Mouse (Mus musculus) c-Kit-positive CD71-positive TER-119-negative erythroid progenitor cells, embryonic 14.5 days (primary cell): ENCODE measurements around the gene Sept9.

Experiments used
- DNase-seq: peaks from one replicate; pipeline ENCODE4 v3.0.0-alpha.2; 2013; ENCODE audit warnings: low read depth

The Sept9 gene

GRCm38 (mm10) chr11:117344339-117345021 is 145.0 kb downstream of the Sept9 start:
- no peak for DNase-seq

GRCm38 (mm10) chr11:117345022-117345765 is 145.7 kb downstream of the Sept9 start:
- no peak for DNase-seq

DNA sequence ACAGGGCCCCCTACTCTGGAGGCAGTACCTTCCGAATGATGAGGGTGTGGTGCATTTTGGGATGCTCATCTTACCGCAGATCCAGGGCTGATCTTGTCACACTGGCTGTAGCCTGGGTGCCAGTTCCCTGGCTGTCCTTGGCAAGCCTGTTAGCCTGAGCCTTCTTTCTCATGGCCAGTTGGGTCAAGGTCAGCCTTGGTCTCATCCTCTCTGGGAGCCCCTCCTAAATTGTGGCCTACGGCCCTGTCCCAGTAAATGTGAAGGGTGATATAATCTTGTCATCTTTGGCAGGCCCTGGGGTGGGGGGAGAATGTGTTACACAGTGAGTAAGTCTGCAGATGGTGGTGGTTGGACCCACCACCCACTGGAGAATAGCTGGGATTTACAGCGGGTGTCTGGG is 147.8 kb downstream of the Sept9 start:
- DNase-seq: no peak

DNA sequence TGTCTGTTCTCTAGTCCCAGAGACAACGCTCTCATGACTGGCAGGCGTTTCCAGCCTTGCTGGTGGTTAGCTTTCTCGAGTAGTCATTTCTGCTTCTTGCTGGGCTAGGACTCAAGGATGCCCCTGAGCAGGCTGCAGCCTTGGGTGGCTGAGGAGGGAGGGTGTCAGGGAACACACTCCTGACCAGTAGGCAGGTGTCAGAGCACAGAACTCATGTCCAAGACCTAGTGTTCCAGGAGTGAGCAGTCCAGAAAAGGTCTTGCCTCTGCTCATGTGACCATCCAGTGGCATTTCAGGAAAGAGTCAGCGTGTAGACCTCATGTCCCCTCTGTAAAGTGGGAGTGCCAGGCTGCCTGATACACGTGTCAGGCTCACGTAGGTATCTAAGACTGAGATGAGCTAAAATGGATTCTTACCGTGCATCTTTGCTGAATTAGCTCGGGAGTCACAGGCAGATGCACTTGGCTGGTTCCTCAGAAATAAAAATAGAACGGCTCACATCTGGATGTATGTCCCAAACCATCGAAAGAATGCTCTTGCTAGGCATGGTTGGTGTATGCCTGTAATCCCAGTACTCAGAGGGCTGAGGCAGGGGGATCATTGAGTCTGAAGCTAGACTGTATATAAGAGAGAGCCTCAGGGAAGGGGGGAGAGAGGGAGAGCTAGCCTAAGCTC is 149.1 kb downstream of the Sept9 start:
- no peak for DNase-seq

GRCm38 (mm10) chr11:117349429-117350363 is 150.2 kb downstream of the Sept9 start:
- DNase-seq: no peak

DNA sequence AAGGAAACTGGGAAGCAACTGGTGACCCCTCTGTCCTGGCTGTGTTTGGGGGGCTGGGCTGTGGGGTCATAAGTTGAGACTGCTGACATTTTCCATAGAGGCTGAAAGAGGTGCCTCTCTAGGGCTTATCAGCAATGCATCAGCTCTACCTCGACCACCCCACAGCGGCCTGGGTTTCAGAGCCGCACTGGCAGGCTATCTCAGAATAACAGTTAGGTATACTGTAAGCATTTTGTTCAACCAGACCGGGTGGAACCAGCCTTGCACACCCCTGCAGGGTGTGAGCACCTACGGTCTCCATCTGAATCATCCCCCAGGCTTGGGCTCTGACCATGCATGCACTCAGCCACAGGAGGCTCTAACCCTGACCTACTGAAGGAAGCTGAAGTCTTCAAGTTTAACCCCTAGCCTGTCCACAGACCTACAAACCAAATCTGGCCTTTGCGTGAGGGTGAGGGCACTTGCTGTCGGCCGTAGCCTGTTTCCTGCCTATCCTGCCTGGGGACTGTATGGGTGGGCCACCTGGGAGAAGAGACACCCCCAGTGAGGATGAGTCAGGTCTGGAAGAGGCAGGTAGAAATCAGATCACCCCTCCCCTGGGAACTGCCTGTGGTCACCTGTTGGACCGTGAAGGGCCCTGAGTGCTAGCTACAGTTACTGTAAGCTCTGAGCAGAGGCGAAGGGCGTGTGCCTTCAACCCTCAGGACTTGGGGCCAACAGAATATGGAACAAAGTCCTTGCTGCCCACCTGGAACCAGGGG is 151.2 kb downstream of the Sept9 start:
- no peak for DNase-seq

DNA sequence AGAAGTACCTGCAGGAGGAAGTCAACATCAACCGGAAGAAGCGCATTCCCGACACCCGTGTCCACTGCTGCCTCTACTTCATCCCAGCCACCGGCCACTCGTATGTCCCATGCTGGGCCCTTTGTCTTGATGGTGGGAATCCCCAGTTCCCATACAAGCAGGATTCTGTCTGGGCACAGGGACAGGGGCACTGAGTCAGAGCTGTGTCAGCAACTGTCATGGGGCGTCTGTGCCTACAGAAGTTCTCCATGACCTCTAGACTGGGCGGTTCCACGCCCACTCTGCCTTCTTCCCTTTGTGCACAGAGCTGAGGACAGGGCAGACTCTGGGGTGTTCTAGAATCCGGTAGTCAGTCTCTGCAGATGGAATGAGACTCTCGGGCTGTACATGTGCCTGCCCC is 153.7 kb downstream of the Sept9 start:
- DNase-seq: no peak

DNA sequence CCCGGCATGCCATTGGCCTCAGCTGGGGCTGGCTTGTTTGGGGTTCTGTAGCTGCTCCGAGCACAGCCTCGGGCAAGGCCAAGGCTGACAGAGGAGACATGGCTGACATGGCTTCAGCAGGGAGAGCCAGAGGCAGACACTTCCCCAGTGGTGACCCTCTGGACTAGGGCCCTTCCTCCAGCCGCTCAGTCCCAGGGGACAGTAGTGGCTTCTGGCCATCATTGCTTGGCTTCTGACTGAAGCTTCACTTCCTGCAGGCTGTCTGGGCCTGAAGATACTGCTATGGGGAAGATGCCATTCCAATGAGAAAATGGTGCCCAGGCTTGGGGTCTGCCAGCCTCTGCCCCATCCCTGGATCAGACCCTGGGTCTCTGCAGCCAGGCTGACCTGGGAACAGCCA is 154.6 kb downstream of the Sept9 start:
- DNase-seq: no peak

DNA sequence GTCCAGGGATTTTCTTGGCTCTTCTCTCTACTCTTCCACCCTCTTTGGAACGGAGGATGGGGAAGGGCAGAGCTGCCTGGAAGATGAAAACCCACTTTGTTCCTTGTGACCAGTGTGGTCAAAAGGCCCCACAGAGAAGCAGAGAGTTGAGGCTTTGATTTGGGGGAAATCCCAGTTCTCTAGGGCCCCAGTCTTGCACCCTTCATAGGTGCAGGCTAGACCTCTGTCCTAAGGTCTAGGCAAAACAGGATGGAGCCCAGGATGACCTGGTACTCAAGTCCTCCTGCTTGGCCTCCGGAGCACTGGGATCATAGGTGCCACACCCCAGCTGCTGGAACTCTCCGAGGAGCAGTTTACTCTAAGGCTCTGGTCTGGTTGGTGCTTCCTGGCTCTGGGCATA is 157.5 kb downstream of the Sept9 start:
- DNase-seq: no peak

DNA sequence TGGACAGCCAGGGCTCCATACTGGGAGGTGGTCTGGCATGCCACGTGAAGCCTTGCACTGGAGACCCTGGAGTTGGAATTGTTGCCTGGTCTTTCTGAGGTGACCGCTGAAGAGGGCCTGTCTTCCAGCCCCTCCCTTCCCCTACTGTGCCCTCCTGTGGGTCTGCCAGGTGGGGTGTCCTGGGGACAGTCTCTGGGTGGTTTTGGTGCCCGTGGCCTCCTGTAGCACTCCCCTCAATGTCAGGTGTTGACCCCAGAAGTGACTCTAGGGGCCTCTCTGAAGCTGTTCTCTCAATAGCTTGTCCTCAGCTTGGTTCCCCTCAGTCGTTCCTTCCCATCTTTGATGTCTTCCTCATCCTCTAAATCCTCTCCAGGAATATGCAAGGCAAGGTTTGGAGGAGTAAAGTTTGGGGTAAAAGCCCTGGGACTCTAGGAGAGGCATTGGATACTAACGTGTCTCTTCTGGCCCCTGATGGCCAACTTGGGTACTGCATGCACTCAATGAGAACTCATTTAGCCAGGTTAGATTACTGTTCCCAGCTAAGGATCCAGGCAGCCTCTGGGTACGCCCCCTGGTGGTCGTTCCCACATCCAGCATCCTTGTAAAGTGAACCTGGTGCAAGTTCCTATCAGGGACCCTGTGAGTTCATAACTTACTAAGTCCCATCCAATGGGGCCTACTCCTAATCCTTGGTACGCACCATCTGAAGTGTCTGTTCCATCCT is 158.6 kb downstream of the Sept9 start:
- peak; percentile 97 for DNase-seq

GRCm38 (mm10) chr11:117359161-117359560 is 159.7 kb downstream of the Sept9 start:
- DNase-seq: no peak

DNA sequence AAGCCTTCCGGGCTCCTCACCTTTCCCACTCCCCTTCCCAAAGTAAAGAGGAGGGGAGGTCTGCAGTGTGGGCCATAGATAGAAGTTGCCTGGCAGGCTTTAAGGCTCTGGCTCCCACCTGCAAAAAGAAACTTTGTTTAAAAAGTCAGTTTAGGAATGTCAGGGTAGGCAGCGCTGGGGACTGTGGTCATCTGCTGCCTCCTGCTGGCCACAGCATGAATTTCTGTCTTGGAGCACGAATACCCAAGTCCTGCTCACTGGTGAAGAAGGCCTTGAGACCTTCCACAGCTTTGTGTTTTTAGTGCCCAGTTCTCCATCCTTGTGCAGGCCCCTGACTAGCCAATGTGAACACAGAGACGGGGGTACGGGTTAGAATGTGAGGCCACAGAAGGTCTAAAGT is 160.4 kb downstream of the Sept9 start:
- DNase-seq: peak; percentile 49

GRCm38 (mm10) chr11:117360561-117360960 is 161.1 kb downstream of the Sept9 start:
- no peak for DNase-seq

GRCm38 (mm10) chr11:117362307-117362706 is 162.8 kb downstream of the Sept9 start:
- DNase-seq: no peak

DNA sequence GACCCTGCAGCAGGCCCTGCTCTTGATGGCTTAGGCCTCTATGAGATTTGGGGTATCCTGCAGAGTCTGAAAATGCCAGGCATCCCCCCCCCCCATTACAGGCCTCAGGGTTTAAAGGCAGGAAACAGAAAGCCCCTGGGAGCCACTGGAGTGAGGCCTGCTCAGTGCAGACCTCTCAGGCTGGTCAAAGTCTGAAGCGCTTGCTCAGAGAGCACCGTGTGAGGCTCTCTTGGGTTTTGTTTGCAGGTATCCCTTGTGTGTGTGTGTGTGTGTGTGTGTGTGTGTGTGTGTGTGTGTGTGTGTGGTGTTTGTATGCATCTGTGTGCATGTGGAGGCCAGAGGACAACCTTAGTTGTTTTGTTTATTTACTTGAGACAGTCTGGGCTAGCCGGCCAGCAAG is 164.5 kb downstream of the Sept9 start:
- DNase-seq: no peak

DNA sequence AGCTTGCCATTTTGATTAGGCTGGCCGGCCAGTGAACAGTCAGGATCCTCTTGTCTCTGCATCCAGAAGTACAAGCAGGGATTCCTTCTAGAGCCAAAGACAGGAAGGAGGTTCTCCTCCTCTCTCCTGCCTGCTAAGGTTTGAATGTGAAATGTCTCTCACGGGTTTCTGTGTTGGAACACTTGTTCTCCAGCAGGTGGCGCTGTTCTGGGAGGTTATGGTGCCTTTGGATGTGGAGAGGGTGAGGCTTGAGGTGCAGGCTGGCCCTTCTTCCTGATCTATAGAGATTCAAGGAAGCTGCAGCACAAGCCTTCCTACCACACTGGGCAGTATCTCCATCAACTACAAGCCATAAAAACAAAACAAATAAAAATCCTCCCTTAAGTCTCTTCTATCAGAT is 167.0 kb downstream of the Sept9 start:
- peak; percentile 31 for DNase-seq

GRCm38 (mm10) chr11:117366861-117367357 is 167.4 kb downstream of the Sept9 start:
- no peak for DNase-seq

- DNase-seq: no peak
Observed at GRCm38 (mm10) chr11:117367937-117368336, 168.5 kb downstream of the Sept9 start.

DNA sequence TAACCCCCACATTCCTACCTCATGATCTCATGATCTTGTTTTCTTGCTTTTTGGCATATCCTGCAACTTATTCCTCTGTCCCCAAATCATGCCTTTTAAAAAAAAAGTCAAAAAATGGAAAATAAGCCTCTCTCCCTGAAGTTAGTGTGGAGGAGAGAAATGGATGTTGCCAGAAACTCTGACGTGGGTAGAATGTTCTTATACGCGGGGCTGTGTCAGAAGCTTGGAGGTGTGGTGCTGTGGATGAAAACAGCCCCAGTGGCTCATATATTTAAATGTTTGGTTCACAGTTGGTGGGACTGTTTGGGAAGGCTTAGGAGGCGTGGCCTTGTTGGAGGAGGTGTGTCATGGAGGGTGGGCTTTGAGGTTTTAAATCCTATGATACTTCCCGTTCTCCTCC is 169.9 kb downstream of the Sept9 start:
- DNase-seq: no peak

- no peak for DNase-seq
Observed at GRCm38 (mm10) chr11:117370262-117370850, 170.9 kb downstream of the Sept9 start.
